Mouse (Mus musculus) hindbrain, embryonic 10.5 days (tissue): ENCODE results near the gene Vps8. TPM values are rescaled to one million over a fixed set of nuclear protein-coding genes. Genes with fewer than 3 reads are reported as not detected.

ENCODE experiments used
- DNase-seq: peaks from one replicate; pipeline ENCODE4 v3.0.0-alpha.2; 2017; ENCODE audit warnings: low spot score
- H3K27ac ChIP-seq: fragments of 300-500 bp; sonication (generic); 2 replicates; pipeline ENCODE4 v1.5.1; 2016; ENCODE audit warnings: mild to moderate bottlenecking, moderate library complexity
- H3K27me3 ChIP-seq: fragments of 300-500 bp; sonication (generic); 2 replicates; pipeline ENCODE4 v1.6.1; 2016; ENCODE audit warnings: mild to moderate bottlenecking; ENCODE audit not compliant: poor library complexity, insufficient read depth, severe bottlenecking
- H3K36me3 ChIP-seq: fragments of 300-500 bp; sonication (generic); 2 replicates; pipeline ENCODE4 v1.6.1; 2016; ENCODE audit warnings: mild to moderate bottlenecking, moderate library complexity
- H3K4me1 ChIP-seq: fragments of 300-500 bp; sonication (generic); replicated peaks from 2 replicates; pipeline ENCODE4 v1.6.1; 2016; ENCODE audit warnings: mild to moderate bottlenecking
- H3K4me3 ChIP-seq: fragments of 300-500 bp; sonication (generic); 2 replicates; pipeline ENCODE4 v1.5.1; 2016; ENCODE audit warnings: mild to moderate bottlenecking, moderate library complexity
- H3K9me3 ChIP-seq: fragments of 300-500 bp; sonication (generic); 2 replicates; pipeline ENCODE4 v1.6.1; 2016; ENCODE audit warnings: mild to moderate bottlenecking, moderate library complexity
- WGBS: fragments of 180-500 bp; shearing (Covaris S2); methylation state at CpG from one replicate; pipeline ENCODE4 v1.1.7; 2016; 5-methylcytosine and 5-hydroxymethylcytosine counted together
- polyA plus RNA-seq: library from polyadenylated mRNA; unstranded; fragments of >200 nt; fragmentation: Nextera tagmentation; extraction: Ambion mirVana; gene quantifications from 2 replicates; pipeline ENCODE4 v1.2.1, GENCODE M21; 2016

Gene Vps8
- polyA plus RNA-seq, 1 experiment from 2014 or later = 23.8 TPM

DNA sequence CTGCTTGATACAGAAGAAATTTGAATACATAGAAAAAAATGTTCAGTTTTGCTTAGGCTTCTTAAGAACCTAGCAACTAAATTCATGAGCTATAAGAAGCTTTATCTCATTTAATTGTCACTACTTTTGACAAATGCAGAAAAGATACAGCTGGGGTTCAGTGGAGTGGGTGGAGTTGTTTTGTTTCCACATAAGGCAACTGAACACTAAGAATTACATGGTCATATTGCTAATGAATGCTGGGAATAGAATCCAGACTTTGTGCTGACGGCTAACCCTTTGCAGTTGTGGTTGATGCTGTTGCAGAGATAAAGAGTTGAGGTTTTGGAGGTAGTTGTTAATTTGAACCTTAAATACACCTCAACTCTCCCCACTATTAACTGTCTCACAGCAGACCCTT lies 119.6 kb downstream of the Vps8 start:
- DNase-seq = no peak
- no peaks in the 10 kb centered on the region for H3K9me3 ChIP-seq
- no peaks in the 10 kb centered on the region; the same call in 1 of the 2 replicates for H3K4me1 ChIP-seq
- no peaks in the 10 kb centered on the region; the same call in 1 of the 2 replicates for H3K36me3 ChIP-seq
- no peak overlapping the region for H3K27ac ChIP-seq
- no peak overlapping the region for H3K4me3 ChIP-seq
- no peaks in the 10 kb centered on the region for H3K27me3 ChIP-seq
- 69% methylated on average over 1 of the region's 1 CpGs for WGBS

DNA sequence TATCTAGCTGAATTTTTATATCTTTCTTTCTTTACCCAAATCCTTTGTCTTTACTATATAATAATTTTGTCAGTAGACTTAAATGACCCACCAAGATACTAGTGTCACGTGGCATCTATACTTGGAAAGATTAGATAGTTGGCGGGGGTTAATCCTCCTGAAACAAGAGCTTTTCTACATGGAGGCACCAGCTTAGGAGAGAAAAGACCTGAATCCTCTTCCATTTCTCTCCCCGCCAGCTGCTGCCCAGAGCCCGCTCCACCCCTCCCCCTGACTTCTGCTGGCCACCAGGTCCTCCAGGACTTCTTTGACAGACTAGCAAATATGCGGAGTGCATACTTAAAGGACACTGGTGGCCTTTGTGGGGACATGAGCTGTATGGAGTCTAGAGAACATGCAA lies 124.5 kb downstream of the Vps8 start:
- Histone ChIP-seq H3K4me3 (no peak overlapping the region), H3K36me3 (no peaks in the 10 kb centered on the region), H3K27me3 (no peaks in the 10 kb centered on the region), H3K4me1 (no peaks in the 10 kb centered on the region), H3K27ac (no peak overlapping the region), H3K9me3 (no peaks in the 10 kb centered on the region)
- 74% methylated on average over 5 of the region's 5 CpGs for WGBS
- DNase-seq = no peak

GRCm38 (mm10) chr16:21549751-21550150 lies 126.8 kb downstream of the Vps8 start:
- Histone ChIP-seq H3K27ac (no peak overlapping the region), H3K36me3 (peaks cover 5% of the 10 kb centered on the region; the same call in 1 of the 2 replicates), H3K27me3 (no peaks in the 10 kb centered on the region), H3K4me1 (no peaks in the 10 kb centered on the region), H3K9me3 (no peaks in the 10 kb centered on the region), H3K4me3 (no peak overlapping the region)
- no peak for DNase-seq
- WGBS = 74% methylated on average over 4 of the region's 4 CpGs

GRCm38 (mm10) chr16:21550453-21550852 lies 127.5 kb downstream of the Vps8 start:
- DNase-seq = no peak
- Histone ChIP-seq H3K9me3 (no peaks in the 10 kb centered on the region), H3K4me3 (no peak overlapping the region), H3K27ac (no peak overlapping the region), H3K36me3 (peaks cover 5% of the 10 kb centered on the region; the same call in 1 of the 2 replicates), H3K27me3 (no peaks in the 10 kb centered on the region), H3K4me1 (no peaks in the 10 kb centered on the region)
- 81% methylated on average over 7 of the region's 7 CpGs for WGBS

DNA sequence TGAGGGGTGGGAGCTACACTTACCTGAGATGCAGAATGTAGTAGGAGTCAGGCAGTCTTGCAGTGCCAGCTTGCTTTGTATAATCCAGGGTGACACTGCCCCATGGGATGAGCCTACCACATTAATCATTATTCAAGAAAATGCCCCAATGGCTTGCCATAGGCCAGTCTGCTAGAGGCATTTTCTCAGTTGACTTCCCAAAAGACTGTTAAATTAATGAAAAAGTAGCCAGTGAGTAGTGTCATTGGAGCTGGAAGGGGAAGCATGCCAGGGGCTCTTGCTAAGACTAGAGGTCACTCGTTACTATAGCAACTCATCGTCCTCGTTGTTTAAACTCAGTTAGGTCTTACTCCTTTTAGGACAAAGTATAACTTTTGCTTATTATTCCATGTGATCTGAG lies 130.6 kb downstream of the Vps8 start:
- Histone ChIP-seq H3K27ac (no peak overlapping the region), H3K27me3 (no peaks in the 10 kb centered on the region), H3K9me3 (no peaks in the 10 kb centered on the region), H3K4me3 (no peak overlapping the region), H3K4me1 (no peaks in the 10 kb centered on the region), H3K36me3 (peaks cover 11% of the 10 kb centered on the region)
- WGBS = 90% methylated on average over 3 of the region's 3 CpGs
- DNase-seq = no peak

- peaks cover 19% of the 10 kb centered on the region for H3K4me1 ChIP-seq
- no peak overlapping the region for H3K4me3 ChIP-seq
- H3K36me3 ChIP-seq = 0 out of 2 replicates have a peak, but pooled peaks cover 7% of the 10 kb centered on the region
- no peaks in the 10 kb centered on the region for H3K27me3 ChIP-seq
- peak; percentile 27 for DNase-seq
- H3K9me3 ChIP-seq = no peaks in the 10 kb centered on the region
- whole genome bisulfite sequencing = 83% methylated on average over 3 of the region's 3 CpGs
- H3K27ac ChIP-seq = no peak overlapping the region
Observed at GRCm38 (mm10) chr16:21562625-21563300, 139.8 kb downstream of the Vps8 start.

GRCm38 (mm10) chr16:21563322-21563721 lies 140.4 kb downstream of the Vps8 start:
- no peaks in the 10 kb centered on the region for H3K27me3 ChIP-seq
- peaks cover 19% of the 10 kb centered on the region for H3K4me1 ChIP-seq
- no peak overlapping the region for H3K4me3 ChIP-seq
- no peaks in the 10 kb centered on the region for H3K9me3 ChIP-seq
- WGBS = 84% methylated on average over 6 of the region's 6 CpGs
- H3K36me3 ChIP-seq = 0 out of 2 replicates have a peak, but pooled peaks cover 7% of the 10 kb centered on the region
- H3K27ac ChIP-seq = peak overlapping the region; percentile 60
- DNase-seq = no peak

- Histone ChIP-seq H3K27me3 (no peaks in the 10 kb centered on the region), H3K4me1 (peaks cover 17% of the 10 kb centered on the region), H3K4me3 (no peak overlapping the region), H3K36me3 (no peaks in the 10 kb centered on the region), H3K27ac (no peak overlapping the region), H3K9me3 (no peaks in the 10 kb centered on the region)
- WGBS = 93% methylated on average over 5 of the region's 5 CpGs
- DNase-seq = no peak
Observed at GRCm38 (mm10) chr16:21567093-21567492, 144.2 kb downstream of the Vps8 start.

- WGBS = 88% methylated on average over 7 of the region's 7 CpGs
- Histone ChIP-seq H3K4me1 (no peaks in the 10 kb centered on the region), H3K27me3 (no peaks in the 10 kb centered on the region), H3K4me3 (no peak overlapping the region), H3K27ac (no peak overlapping the region), H3K9me3 (no peaks in the 10 kb centered on the region), H3K36me3 (no peaks in the 10 kb centered on the region)
- no peak for DNase-seq
Observed at GRCm38 (mm10) chr16:21569952-21570351, 147.0 kb downstream of the Vps8 start.

GRCm38 (mm10) chr16:21570786-21571185 lies 147.9 kb downstream of the Vps8 start:
- DNase-seq = no peak
- H3K27me3 ChIP-seq = no peaks in the 10 kb centered on the region

DNA sequence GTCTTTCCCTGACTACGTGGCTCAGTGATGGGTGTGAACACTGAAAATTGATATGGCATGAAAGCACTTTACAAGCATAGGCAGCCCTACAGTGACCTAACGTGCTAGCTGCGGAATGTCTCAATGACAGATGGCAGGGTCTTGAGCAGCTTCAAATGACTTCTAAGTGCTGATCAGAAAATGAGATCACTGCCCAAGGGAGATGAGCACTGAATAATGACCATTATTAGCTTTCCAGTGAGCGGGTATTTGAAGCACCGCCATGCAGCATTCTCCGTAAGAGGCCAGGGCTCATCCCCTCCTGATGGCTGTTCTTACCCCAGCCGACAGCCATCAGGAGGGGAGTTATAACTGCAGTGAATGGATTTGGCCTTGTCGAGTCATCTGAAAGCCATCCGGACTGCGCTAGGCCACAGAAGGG lies 153.1 kb downstream of the Vps8 start:
- Histone ChIP-seq H3K36me3 (no peaks in the 10 kb centered on the region), H3K4me3 (no peak overlapping the region), H3K27me3 (no peaks in the 10 kb centered on the region), H3K4me1 (peaks cover 17% of the 10 kb centered on the region), H3K9me3 (no peaks in the 10 kb centered on the region), H3K27ac (peak overlapping the region; percentile 37; the same call in 1 of the 2 replicates)
- WGBS = 65% methylated on average over 10 of the region's 10 CpGs
- DNase-seq = peak; percentile 38

More at GRCm38 (mm10) chr16:21570786-21571185, 147.9 kb downstream of the Vps8 start:
- no peak overlapping the region for H3K4me3 ChIP-seq
- H3K9me3 ChIP-seq = no peaks in the 10 kb centered on the region
- H3K36me3 ChIP-seq = no peaks in the 10 kb centered on the region
- no peak overlapping the region for H3K27ac ChIP-seq
- H3K4me1 ChIP-seq = peaks cover 3% of the 10 kb centered on the region; the same call in 1 of the 2 replicates
- 91% methylated on average over 5 of the region's 5 CpGs for WGBS

GRCm38 (mm10) chr16:21589110-21589509 lies 166.2 kb downstream of the Vps8 start:
- Histone ChIP-seq H3K27me3 (no peaks in the 10 kb centered on the region), H3K27ac (no peak overlapping the region), H3K4me3 (no peak overlapping the region), H3K9me3 (no peaks in the 10 kb centered on the region), H3K4me1 (no peaks in the 10 kb centered on the region), H3K36me3 (no peaks in the 10 kb centered on the region)
- DNase-seq = no peak
- WGBS = 92% methylated on average over 6 of the region's 6 CpGs

DNA sequence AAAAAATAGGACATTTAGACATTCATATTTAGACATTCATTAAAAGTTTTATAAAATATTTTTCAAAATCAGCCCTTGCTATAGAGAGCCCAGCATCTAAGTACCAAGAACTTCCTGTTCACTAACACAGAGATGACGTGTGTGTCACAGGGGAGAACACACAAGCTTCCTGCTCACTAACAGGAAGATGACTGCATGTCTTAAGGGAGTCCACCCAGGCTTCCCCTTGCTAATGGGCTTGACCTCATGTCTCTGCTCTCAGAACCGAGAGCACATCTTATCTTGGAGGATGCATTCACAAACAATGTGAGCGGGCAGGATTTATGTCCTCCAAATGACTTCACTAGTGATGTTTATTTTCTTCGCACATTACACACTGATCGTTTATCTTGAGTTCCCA lies 167.9 kb downstream of the Vps8 start:
- DNase-seq = no peak
- H3K4me3 ChIP-seq = no peak overlapping the region
- H3K9me3 ChIP-seq = no peaks in the 10 kb centered on the region
- no peak overlapping the region for H3K27ac ChIP-seq
- no peaks in the 10 kb centered on the region for H3K36me3 ChIP-seq
- H3K4me1 ChIP-seq = no peaks in the 10 kb centered on the region
- 80% methylated on average over 5 of the region's 5 CpGs for WGBS
- no peaks in the 10 kb centered on the region for H3K27me3 ChIP-seq
